Mouse (Mus musculus) embryonic fibroblast, embryonic 13.5 days (primary cell): ENCODE results near the gene Hacd2.

ENCODE experiments used
- CTCF ChIP-seq: IDR thresholded peaks from 2 replicates; pipeline ENCODE4 v1.5.1; 2011; ENCODE audit warnings: mild to moderate bottlenecking, control low read depth, low read length, moderate library complexity, borderline replicate concordance; ENCODE audit not compliant: insufficient read depth
- POLR2A ChIP-seq: IDR thresholded peaks from 2 replicates; pipeline ENCODE4 v1.6.1; 2011; ENCODE audit warnings: low read depth, mild to moderate bottlenecking, control low read depth, low read length, moderate library complexity

DNA sequence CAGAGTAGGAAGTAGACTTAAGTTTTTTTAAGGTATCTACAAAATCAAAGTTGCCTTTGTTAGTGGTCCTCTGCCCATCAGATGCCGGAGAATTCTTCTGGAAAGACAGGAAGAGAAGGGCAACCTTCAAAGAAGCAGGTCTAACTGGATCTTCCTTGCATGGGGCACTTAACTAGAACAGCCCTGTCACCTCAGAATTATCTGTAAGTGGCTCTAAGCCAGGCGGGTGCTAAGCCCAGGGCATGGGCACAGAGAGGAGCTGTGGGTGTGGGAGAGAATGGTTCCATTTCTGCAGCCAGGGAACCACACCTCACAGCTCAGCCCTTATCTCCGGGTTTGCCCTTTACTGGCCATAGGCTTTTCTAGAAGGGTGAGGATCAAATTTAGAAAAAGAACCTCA lies 30.9 kb upstream of the Hacd2 start:
- TF ChIP-seq CTCF (no peak), POLR2A (no peak)
